Mouse (Mus musculus) limb, embryonic 12.5 days (tissue): ENCODE data around the gene Dbh. TPM values are rescaled to one million over a fixed set of nuclear protein-coding genes. Genes with fewer than 3 reads are reported as not detected.

Experiments used
- ATAC-seq: fragments of 200-750 bp; cut with Nextera tagmentation; 2 replicates; pipeline ENCODE4 v1.8.0; 2017; ENCODE audit warnings: low read depth, moderate TSS enrichment; ENCODE audit not compliant: insufficient number of reproducible peaks, insufficient read depth, low FRiP score, low TSS enrichment
- H3K27ac ChIP-seq: fragments of 300-500 bp; sonication (generic); 2 replicates; pipeline ENCODE4 v1.5.1; 2016; ENCODE audit warnings: mild to moderate bottlenecking, moderate library complexity
- H3K27me3 ChIP-seq: fragments of 300-500 bp; sonication (generic); 2 replicates; pipeline ENCODE4 v1.6.1; 2016; ENCODE audit warnings: mild to moderate bottlenecking, moderate library complexity
- H3K36me3 ChIP-seq: fragments of 300-500 bp; sonication (generic); 2 replicates; pipeline ENCODE4 v1.6.1; 2016; ENCODE audit warnings: mild to moderate bottlenecking, moderate library complexity
- H3K4me1 ChIP-seq: fragments of 300-500 bp; sonication (generic); replicated peaks from 2 replicates; pipeline ENCODE4 v1.6.1; 2016
- H3K4me2 ChIP-seq: fragments of 300-500 bp; sonication (generic); 2 replicates; pipeline ENCODE4 v1.6.1; 2016; ENCODE audit warnings: mild to moderate bottlenecking, moderate library complexity
- H3K4me3 ChIP-seq: fragments of 300-500 bp; sonication (generic); replicated peaks from 2 replicates; pipeline ENCODE4 v1.5.1; 2016; ENCODE audit warnings: mild to moderate bottlenecking
- H3K9ac ChIP-seq: fragments of 300-500 bp; sonication (generic); replicated peaks from 2 replicates; pipeline ENCODE4 v1.6.1; 2016; ENCODE audit warnings: mild to moderate bottlenecking, moderate library complexity
- H3K9me3 ChIP-seq: fragments of 300-500 bp; sonication (generic); 2 replicates; pipeline ENCODE4 v1.6.1; 2016; ENCODE audit warnings: mild to moderate bottlenecking, moderate library complexity
- WGBS: fragments of 180-500 bp; shearing (Covaris S2); methylation state at CpG from one replicate; pipeline ENCODE4 v1.1.7; 2016; 5-methylcytosine and 5-hydroxymethylcytosine counted together
- polyA plus RNA-seq: library from polyadenylated mRNA; unstranded; fragments of >200 nt; fragmentation: Nextera tagmentation; extraction: Ambion mirVana; gene quantifications from 2 replicates; pipeline ENCODE4 v1.2.1, GENCODE M21; 2016

Dbh gene
- polyA plus RNA-seq, 1 experiment from 2014 or later = 0.25 TPM

DNA sequence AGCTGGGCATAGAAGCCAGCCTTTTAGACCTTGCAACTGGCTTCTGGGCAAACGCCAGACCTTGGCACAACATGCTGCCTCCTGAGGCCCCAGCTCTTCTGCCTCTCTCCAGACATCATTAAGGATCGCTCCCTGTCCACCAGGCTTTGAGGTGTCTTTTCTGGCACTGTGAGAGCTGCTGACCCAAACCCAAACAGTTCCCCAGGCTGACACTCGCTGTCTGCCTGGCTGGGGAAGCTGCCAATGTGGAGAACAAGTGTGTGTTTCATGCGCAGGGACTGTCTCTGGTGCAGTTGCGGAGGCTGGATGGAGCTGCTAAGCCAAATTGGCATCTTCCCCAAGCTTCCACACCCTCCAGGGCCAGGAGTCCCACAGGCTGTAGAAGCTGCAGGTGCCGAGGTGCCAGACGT lies 58.0 kb downstream of the Dbh start:
- peaks cover 17% of the 10 kb centered on the region for H3K4me1 ChIP-seq
- WGBS = 85% methylated on average over 7 of the region's 7 CpGs

GRCm38 (mm10) chr2:27226572-27226971 lies 61.5 kb downstream of the Dbh start:
- no peak for ATAC-seq
- 74% methylated on average over 7 of the region's 7 CpGs for WGBS
- no peak overlapping the region for H3K27ac ChIP-seq
- H3K27me3 ChIP-seq = no peaks in the 10 kb centered on the region; the same call in 1 of the 2 replicates
- no peak overlapping the region for H3K4me2 ChIP-seq
- H3K36me3 ChIP-seq = no peaks in the 10 kb centered on the region
- H3K4me3 ChIP-seq = no peak overlapping the region
- H3K9ac ChIP-seq = 0 out of 2 replicates have a peak overlapping the region, but pooled peaks have one; percentile 28
- peaks cover 17% of the 10 kb centered on the region for H3K4me1 ChIP-seq
- no peaks in the 10 kb centered on the region for H3K9me3 ChIP-seq

More for the DNA sequence above, 58.0 kb downstream of the Dbh start:
- Histone ChIP-seq H3K4me3 (no peak overlapping the region), H3K27ac (no peak overlapping the region), H3K27me3 (no peaks in the 10 kb centered on the region; the same call in 1 of the 2 replicates), H3K9ac (no peak overlapping the region), H3K9me3 (no peaks in the 10 kb centered on the region), H3K4me2 (no peak overlapping the region), H3K36me3 (no peaks in the 10 kb centered on the region)
- ATAC-seq = no peak

- no peak overlapping the region for H3K4me2 ChIP-seq
- no peak overlapping the region for H3K9ac ChIP-seq
- 87% methylated on average over 5 of the region's 5 CpGs for WGBS
- no peaks in the 10 kb centered on the region for H3K36me3 ChIP-seq
- no peaks in the 10 kb centered on the region for H3K27me3 ChIP-seq
- no peak for ATAC-seq
- 0 out of 2 replicates have a peak overlapping the region, but pooled peaks have one; percentile 12 for H3K27ac ChIP-seq
- peaks cover 24% of the 10 kb centered on the region for H3K4me1 ChIP-seq
- no peaks in the 10 kb centered on the region for H3K9me3 ChIP-seq
- no peak overlapping the region for H3K4me3 ChIP-seq
Measured at GRCm38 (mm10) chr2:27228809-27229480, 63.9 kb downstream of the Dbh start.

- no peaks in the 10 kb centered on the region for H3K9me3 ChIP-seq
- no peaks in the 10 kb centered on the region for H3K36me3 ChIP-seq
- H3K4me3 ChIP-seq = no peak overlapping the region
- H3K9ac ChIP-seq = no peak overlapping the region
- peaks cover 23% of the 10 kb centered on the region for H3K4me1 ChIP-seq
- 0 out of 2 replicates have a peak overlapping the region, but pooled peaks have one; percentile 12 for H3K27ac ChIP-seq
- no peak for ATAC-seq
- WGBS = 77% methylated on average over 2 of the region's 2 CpGs
- no peak overlapping the region for H3K4me2 ChIP-seq
- H3K27me3 ChIP-seq = no peaks in the 10 kb centered on the region
Measured at GRCm38 (mm10) chr2:27229481-27230105, 64.6 kb downstream of the Dbh start.

DNA sequence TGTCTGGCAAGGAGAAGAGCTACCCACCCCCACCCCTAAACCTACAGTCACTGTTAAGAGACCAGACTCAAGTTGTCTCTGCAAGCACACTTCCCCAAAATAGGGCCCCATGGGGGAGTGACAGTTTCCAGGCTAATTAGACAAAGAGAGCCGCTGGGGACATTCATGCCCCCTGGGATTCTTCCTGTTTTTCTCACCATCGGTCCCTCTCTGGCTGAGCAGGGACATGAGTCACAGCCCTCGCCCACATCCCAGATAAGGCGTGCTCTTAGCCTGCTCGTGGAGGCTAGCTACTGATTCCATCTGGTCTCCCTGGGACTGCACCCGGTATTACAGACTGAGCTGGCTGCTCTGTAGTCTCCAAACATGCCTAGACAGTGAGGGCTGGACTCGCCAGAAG lies 67.3 kb downstream of the Dbh start:
- no peak overlapping the region for H3K4me2 ChIP-seq
- no peaks in the 10 kb centered on the region for H3K36me3 ChIP-seq
- WGBS = 21% methylated on average over 7 of the region's 7 CpGs
- H3K9me3 ChIP-seq = no peaks in the 10 kb centered on the region
- peaks cover 7% of the 10 kb centered on the region for H3K4me1 ChIP-seq
- H3K4me3 ChIP-seq = no peak overlapping the region
- no peak for ATAC-seq
- H3K27me3 ChIP-seq = peaks cover 5% of the 10 kb centered on the region; the same call in 1 of the 2 replicates
- H3K27ac ChIP-seq = no peak overlapping the region
- no peak overlapping the region for H3K9ac ChIP-seq

Other genes starting within 250 kb of the Dbh start
- 45.5 and 48.3 TPM in 2 replicates for gene Surf2, start 248.9 kb upstream of the Dbh start, polyA plus RNA-seq
- gene Surf1, start 248.7 kb upstream of the Dbh start, polyA plus RNA-seq = 53.7 and 54.2 TPM in 2 replicates
- 187 and 188 TPM in 2 replicates for gene Surf4, start 231.3 kb upstream of the Dbh start, polyA plus RNA-seq
- 0.13 TPM in 1 of 2 replicates, not detected in the other for gene Stkld1, start 231.2 kb upstream of the Dbh start, polyA plus RNA-seq
- 54.0 and 54.7 TPM in 2 replicates for gene Rexo4, start 200.8 kb upstream of the Dbh start, polyA plus RNA-seq
- gene Adamts13, start 191.8 kb upstream of the Dbh start, polyA plus RNA-seq = 0.06 and 0.11 TPM in 2 replicates
- 96.5 and 100 TPM in 2 replicates for gene Cacfd1, start 155.3 kb upstream of the Dbh start, polyA plus RNA-seq
- gene Slc2a6, start 137.2 kb upstream of the Dbh start, polyA plus RNA-seq = 1.5 and 1.8 TPM in 2 replicates
- 16.9 and 24.6 TPM in 2 replicates for gene Mymk, start 93.1 kb upstream of the Dbh start, polyA plus RNA-seq
- 11.8 and 12.3 TPM in 2 replicates for gene Adamtsl2, start 85.9 kb upstream of the Dbh start, polyA plus RNA-seq
- 0.52 and 0.75 TPM in 2 replicates for gene Fam163b, start 22.7 kb upstream of the Dbh start, polyA plus RNA-seq
- gene Sardh, start 83.1 kb downstream of the Dbh start, polyA plus RNA-seq = 4.3 and 6.0 TPM in 2 replicates